Mouse (Mus musculus) lung, postnatal 4 days (tissue): ENCODE measurements around the gene Tex36.

Experiments
- DNase-seq, 2 experiments: peaks; one replicate each; pipeline ENCODE4 v3.0.0; 2021

Gene Tex36

GRCm38 (mm10) chr7:133583216-133583615 is 18.7 kb downstream of the Tex36 start:
- no peak for DNase-seq

- no peak for DNase-seq
Observed at GRCm38 (mm10) chr7:133580296-133580640, 21.7 kb downstream of the Tex36 start.

DNA sequence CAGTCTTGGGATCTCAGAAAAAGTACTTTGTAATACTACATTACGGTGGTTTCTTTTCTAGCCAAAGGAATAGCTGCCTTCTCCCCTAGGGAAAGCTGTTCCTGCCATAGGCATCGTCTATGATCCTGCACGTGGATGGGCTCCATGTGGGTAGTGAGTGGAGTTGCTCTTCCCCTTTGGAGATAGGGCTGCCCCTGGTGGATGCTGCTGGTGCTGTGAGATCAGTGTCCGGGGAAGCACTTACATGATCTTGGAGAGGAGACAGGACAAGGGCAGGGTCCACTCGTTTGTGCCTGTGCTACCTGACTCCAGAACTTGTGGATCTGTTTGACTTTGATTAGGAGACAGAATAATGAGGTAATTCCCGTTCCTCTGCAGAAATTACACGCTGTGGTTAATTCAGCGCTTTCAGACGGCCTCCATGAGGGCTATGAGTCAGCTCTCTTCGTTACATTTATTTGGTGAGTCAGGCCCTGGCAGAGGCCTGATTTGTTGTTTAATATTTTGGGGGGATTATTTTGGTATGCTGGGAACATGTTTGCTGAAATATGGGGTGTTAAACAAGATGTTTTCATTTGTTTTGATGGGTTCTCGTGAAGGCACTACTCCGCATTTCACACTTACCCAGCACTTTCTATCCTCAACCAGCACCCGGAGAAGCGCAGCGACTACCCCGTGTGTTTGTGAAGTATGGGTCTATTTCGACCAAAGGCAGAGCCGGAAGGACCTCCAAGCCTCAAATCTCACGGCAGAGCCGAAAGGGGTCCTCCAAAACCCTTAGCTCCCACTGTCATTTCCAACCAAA is 22.3 kb downstream of the Tex36 start:
- no peak for DNase-seq

GRCm38 (mm10) chr7:133576825-133577224 is 25.1 kb downstream of the Tex36 start:
- DNase-seq = no peak

GRCm38 (mm10) chr7:133576281-133576680 is 25.7 kb downstream of the Tex36 start:
- DNase-seq = no peak

GRCm38 (mm10) chr7:133571927-133572326 is 30.0 kb downstream of the Tex36 start:
- no peak for DNase-seq

GRCm38 (mm10) chr7:133569194-133569880 is 32.6 kb downstream of the Tex36 start:
- no peak for DNase-seq

DNA sequence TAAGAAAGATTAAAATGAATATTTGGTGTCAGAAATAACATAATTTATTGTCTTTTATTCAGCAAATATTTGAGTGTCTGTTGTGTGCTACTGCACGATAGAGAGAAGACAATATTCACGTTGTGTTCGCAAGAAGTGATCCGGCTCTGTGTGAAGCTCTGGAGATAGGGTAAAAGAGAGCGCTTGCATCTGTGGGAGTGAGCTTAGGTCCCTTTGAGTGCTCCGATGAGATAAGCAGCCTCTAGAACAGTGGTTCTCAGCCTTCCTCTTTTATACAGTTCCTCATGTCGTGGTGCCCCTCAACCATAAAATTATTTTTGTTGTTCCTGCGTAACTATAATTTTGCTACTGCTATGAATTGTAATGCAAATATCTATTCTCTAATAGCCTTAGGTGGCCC is 37.4 kb downstream of the Tex36 start:
- DNase-seq = no peak

- DNase-seq = no peak
Observed at GRCm38 (mm10) chr7:133563175-133563824, 38.7 kb downstream of the Tex36 start.

DNA sequence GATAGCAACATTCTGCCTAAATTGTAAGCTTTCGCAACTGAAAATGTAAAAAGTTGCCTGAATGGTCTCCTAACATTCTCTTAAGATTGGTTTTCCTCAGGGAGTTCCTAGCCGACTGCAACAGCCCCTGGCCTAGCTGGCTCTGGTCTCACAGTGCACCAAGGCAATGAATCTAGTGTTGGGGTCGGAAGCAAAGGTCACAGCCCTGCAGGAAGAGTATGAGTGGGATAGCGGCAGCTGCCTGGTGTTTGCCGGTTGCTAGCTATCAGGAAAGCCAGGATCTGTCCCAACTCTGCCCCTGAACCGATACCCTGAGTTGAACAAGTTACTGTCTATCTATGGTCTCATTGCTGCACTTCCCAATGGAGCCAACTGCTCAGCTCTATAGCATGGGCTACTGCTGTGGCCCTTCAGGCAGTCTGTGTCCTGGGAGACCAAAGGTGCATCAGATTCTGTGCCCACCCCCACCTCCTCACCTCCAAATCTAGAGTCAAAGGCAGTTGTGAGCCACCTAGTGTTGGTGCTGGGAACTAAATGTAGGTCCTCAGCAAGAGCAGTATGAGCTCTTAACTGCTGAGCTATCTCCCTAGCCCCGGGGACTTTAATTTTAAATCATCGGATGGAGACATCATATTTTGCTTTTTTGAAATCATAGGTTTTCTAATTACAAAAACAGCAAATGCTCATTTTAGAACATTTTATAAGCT is 46.0 kb downstream of the Tex36 start:
- no peak for DNase-seq

DNA sequence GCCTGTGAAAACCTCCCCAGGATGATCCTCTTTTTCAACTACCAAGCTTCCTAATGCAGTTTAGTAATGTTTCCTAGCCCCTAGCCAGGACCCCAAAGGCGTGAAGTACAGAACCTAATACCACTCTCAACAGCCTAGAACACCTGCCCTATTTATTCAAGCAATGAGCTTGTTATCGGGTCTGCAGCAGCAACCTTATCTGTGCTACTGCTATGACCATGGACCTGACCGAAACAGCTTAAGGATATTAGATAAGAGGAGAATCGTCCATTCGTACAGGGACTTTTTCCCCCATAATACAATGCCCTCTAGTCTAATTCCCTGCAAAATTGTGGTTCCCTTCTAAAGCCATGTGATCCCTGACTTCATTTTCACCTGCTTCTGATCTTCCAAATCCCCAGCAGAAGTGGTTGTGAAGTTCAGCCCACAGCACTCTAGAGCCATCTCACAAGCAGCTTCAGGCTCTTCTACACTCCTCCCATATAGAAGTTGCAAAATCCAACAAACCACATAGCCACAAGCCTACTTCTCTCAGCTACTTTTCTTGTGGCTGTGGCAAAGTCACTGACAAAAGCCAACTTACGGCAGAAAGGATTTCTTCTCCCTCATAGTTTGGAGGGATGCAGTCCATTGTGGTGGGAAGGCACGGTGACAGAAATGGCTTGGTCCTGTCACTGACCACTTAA is 49.5 kb downstream of the Tex36 start:
- DNase-seq = no peak

- no peak for DNase-seq
Observed at GRCm38 (mm10) chr7:133551000-133551399, 51.0 kb downstream of the Tex36 start.

GRCm38 (mm10) chr7:133548434-133548833 is 53.5 kb downstream of the Tex36 start:
- DNase-seq = no peak

DNA sequence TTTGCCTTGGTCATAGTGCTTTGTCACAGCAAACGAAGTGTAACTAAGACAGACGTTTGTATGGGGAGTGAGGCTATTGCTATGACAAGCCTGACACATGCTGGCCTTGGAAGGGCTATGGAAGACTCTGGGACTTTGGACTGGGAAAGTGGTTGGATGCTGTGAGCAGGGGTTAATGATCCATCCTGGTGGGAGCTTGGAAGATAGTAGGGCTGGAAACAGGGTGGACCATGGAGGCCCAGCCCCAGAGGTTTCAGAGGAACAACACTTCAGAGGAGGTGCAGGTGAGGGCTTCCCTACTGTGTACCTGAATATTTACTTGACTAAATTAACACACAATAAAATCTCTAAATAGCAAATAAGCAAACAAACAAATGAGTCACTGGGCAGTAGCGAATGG is 56.3 kb downstream of the Tex36 start:
- DNase-seq = no peak

- no peak for DNase-seq
Observed at GRCm38 (mm10) chr7:133544966-133545365, 57.0 kb downstream of the Tex36 start.

- DNase-seq = no peak
Observed at GRCm38 (mm10) chr7:133543131-133543530, 58.8 kb downstream of the Tex36 start.

- no peak for DNase-seq
Observed at GRCm38 (mm10) chr7:133537366-133537765, 64.6 kb downstream of the Tex36 start.
